ENCODE assay signal across 14 mouse cellular contexts in genomic region chr1:48881373-48881772, GRCm38 (mm10).
DNase-seq lines count a peak whose midpoint lies in the region; ATAC-seq and TF ChIP-seq lines count a peak whose summit lies in the region.
"Had no signal": no experiment of that assay in that cellular context is flagged by ENCODE, and none has a peak within 500 bp of the region (broad histone marks: within the 10 kb centered on the region; RNA-seq: fewer than 3 reads in every experiment).

No protein-coding gene starts in this region.

- no peak for TF ChIP-seq EP300 in lung, postnatal 0 days (IDR thresholded peaks at IDR 0.05)

- no peaks in the 10 kb centered on the region for H3K27me3 ChIP-seq in lung, postnatal 0 days (replicated peaks; ENCODE audit: insufficient read depth, low read length)
- H3K27me3 ChIP-seq: forebrain, embryonic 15.5 days; hindbrain, embryonic 12.5 days; limb, embryonic 12.5 days had no signal

- H3K9me3 ChIP-seq in lung, postnatal 0 days (ENCODE audit: low read length), result no peaks in the 10 kb centered on the region
- H3K9me3 ChIP-seq: forebrain, embryonic 15.5 days; hindbrain, embryonic 12.5 days; limb, embryonic 12.5 days had no signal

- DNase-seq in lung, postnatal 0 days (ENCODE audit: low spot score), result peak; percentile 79
- no peak for DNase-seq in lung, adult 18-20 months
- peak; percentile 31 for DNase-seq in MEL-GATA-1-ER (ENCODE audit: extremely low read depth, low read depth)
- peak; percentile 48 for DNase-seq in brain, embryonic 14.5 days (ENCODE audit: low read depth)
- peak; percentile 23 for DNase-seq in retina, adult 2 months (ENCODE audit: low read depth, low spot score)
- no peak for DNase-seq in cerebellum, postnatal 10 days
- no peak for DNase-seq in gastrocnemius, adult 2 months
- DNase-seq: adrenal gland, adult 8-10 months; cerebellum, postnatal 25 days; kidney, postnatal 36 days had no signal

- no peak overlapping the region for H3K4me2 ChIP-seq in lung, postnatal 0 days (replicated peaks; ENCODE audit: low read depth, low read length)
- H3K4me2 ChIP-seq: forebrain, embryonic 15.5 days; hindbrain, embryonic 12.5 days; limb, embryonic 12.5 days had no signal

- TF ChIP-seq POLR2A in brain, embryonic 14.5 days (IDR thresholded peaks at IDR 0.05; ENCODE audit: borderline replicate concordance, extremely low read depth, insufficient read depth, insufficient read length, poor library complexity, severe bottlenecking), result no peak

- H3K9ac ChIP-seq in lung, postnatal 0 days (replicated peaks; ENCODE audit: low read depth), result no peak overlapping the region
- H3K9ac ChIP-seq: forebrain, embryonic 15.5 days; hindbrain, embryonic 12.5 days; limb, embryonic 12.5 days had no signal

- no peaks in the 10 kb centered on the region for H3K36me3 ChIP-seq in lung, postnatal 0 days (ENCODE audit: insufficient read depth, low read length)
- H3K36me3 ChIP-seq: forebrain, embryonic 15.5 days; hindbrain, embryonic 12.5 days; limb, embryonic 12.5 days had no signal

- no peak overlapping the region for H3K4me3 ChIP-seq in lung, postnatal 0 days (ENCODE audit: low read depth, low read length)
- no peak overlapping the region for H3K4me3 ChIP-seq in gastrocnemius, adult 2 months
- H3K4me3 ChIP-seq: forebrain, embryonic 15.5 days; hindbrain, embryonic 12.5 days; limb, embryonic 12.5 days had no signal

- TF ChIP-seq CTCF in lung, postnatal 0 days (IDR thresholded peaks at IDR 0.05), result no peak
- TF ChIP-seq CTCF in brain, embryonic 14.5 days (IDR thresholded peaks at IDR 0.05; ENCODE audit: borderline replicate concordance, extremely low read depth, insufficient read depth, insufficient read length), result no peak
- no peak for TF ChIP-seq CTCF in gastrocnemius, adult 2 months (IDR thresholded peaks at IDR 0.05)

- no peak for ATAC-seq in lung, postnatal 0 days
- ATAC-seq: forebrain, embryonic 15.5 days had no signal

- no peak overlapping the region for H3K27ac ChIP-seq in lung, postnatal 0 days (ENCODE audit: low read length)
- no peak overlapping the region for H3K27ac ChIP-seq in gastrocnemius, adult 2 months
- H3K27ac ChIP-seq: forebrain, embryonic 15.5 days; hindbrain, embryonic 12.5 days; limb, embryonic 12.5 days; macrophage had no signal

- H3K4me1 ChIP-seq in lung, postnatal 0 days (ENCODE audit: insufficient read depth, low read depth, low read length), result no peaks in the 10 kb centered on the region
- H3K4me1 ChIP-seq: forebrain, embryonic 15.5 days; hindbrain, embryonic 12.5 days; limb, embryonic 12.5 days had no signal

- WGBS in lung, postnatal 0 days, result 24% methylated on average over 1 of the region's 1 CpGs

- intact Hi-C loops in gastrocnemius, adult 2 months (cut with DNase I), result no loop called here

Comparison
In these comparisons a context has a peak if more than half of its experiments do, and no peak if none do; other contexts are left out.
1. DNase-seq: peak in lung, postnatal 0 days (single experiment), MEL-GATA-1-ER (single experiment), brain, embryonic 14.5 days (single experiment) and retina, adult 2 months (single experiment); none in lung, adult 18-20 months (0 of 2), cerebellum, postnatal 10 days (0 of 2) and gastrocnemius, adult 2 months (single experiment).